Mouse (Mus musculus): ENCODE data around the gene Wasf3. TPM values are rescaled to one million over a fixed set of nuclear protein-coding genes. Genes with fewer than 3 reads are reported as not detected.
A peak's percentile ranks its signal among the peaks of the same experiment; 100 is the strongest.

Wasf3 gene
- 0.98 and 1.3 TPM in 2 replicates for polyA plus RNA-seq (2012; rRNA removed)

GRCm38 (mm10) chr5:146384935-146385591 is at the start of gene Wasf3:
TSS of gene Wasf3 (plus strand) at chr5:146384985.
- WGBS = 3% methylated on average over 66 of the region's 66 CpGs
- DNase-seq (ENCODE audit: low read depth, low spot score) = no peak

GRCm38 (mm10) chr5:146338064-146338463 is 46.7 kb upstream of the Wasf3 start:
- 67% methylated on average over 9 of the region's 9 CpGs for WGBS
- DNase-seq (ENCODE audit: low read depth, low spot score) = no peak

- DNase-seq (ENCODE audit: low read depth, low spot score) = no peak
- WGBS = 50% methylated on average over 4 of the region's 4 CpGs
Observed at GRCm38 (mm10) chr5:146340037-146340436, 44.7 kb upstream of the Wasf3 start.

GRCm38 (mm10) chr5:146344911-146345686 is 39.7 kb upstream of the Wasf3 start:
- 89% methylated on average over 12 of the region's 12 CpGs for WGBS
- DNase-seq (ENCODE audit: low read depth, low spot score) = no peak

- WGBS = 64% methylated on average over 6 of the region's 6 CpGs
- no peak for DNase-seq (ENCODE audit: low read depth, low spot score)
Observed at GRCm38 (mm10) chr5:146347081-146347480, 37.7 kb upstream of the Wasf3 start.

GRCm38 (mm10) chr5:146349183-146349582 is 35.6 kb upstream of the Wasf3 start:
- DNase-seq (ENCODE audit: low read depth, low spot score) = no peak
- WGBS = 68% methylated on average over 3 of the region's 3 CpGs

- WGBS = 82% methylated on average over 11 of the region's 11 CpGs
- DNase-seq (ENCODE audit: low read depth, low spot score) = no peak
Observed at GRCm38 (mm10) chr5:146350784-146351183, 34.0 kb upstream of the Wasf3 start.

GRCm38 (mm10) chr5:146352006-146352405 is 32.8 kb upstream of the Wasf3 start:
- WGBS = 85% methylated on average over 7 of the region's 7 CpGs
- DNase-seq (ENCODE audit: low read depth, low spot score) = no peak

- WGBS = 24% methylated on average over 10 of the region's 10 CpGs
- peak; percentile 1 for DNase-seq (ENCODE audit: low read depth, low spot score)
Observed at GRCm38 (mm10) chr5:146360386-146360785, 24.4 kb upstream of the Wasf3 start.

- no peak for DNase-seq (ENCODE audit: low read depth, low spot score)
Observed at GRCm38 (mm10) chr5:146362711-146363110, 22.1 kb upstream of the Wasf3 start.

GRCm38 (mm10) chr5:146368356-146368755 is 16.4 kb upstream of the Wasf3 start:
- 52% methylated on average over 2 of the region's 2 CpGs for WGBS
- no peak for DNase-seq (ENCODE audit: low read depth, low spot score)

More at GRCm38 (mm10) chr5:146362711-146363110, 22.1 kb upstream of the Wasf3 start:
- WGBS = 86% methylated on average over 9 of the region's 9 CpGs

- no peak for DNase-seq (ENCODE audit: low read depth, low spot score)
- WGBS = 85% methylated on average over 13 of the region's 13 CpGs
Observed at GRCm38 (mm10) chr5:146368971-146369370, 15.8 kb upstream of the Wasf3 start.

GRCm38 (mm10) chr5:146370794-146371193 is 14.0 kb upstream of the Wasf3 start:
- WGBS = 80% methylated on average over 8 of the region's 8 CpGs
- DNase-seq (ENCODE audit: low read depth, low spot score) = no peak

- no peak for DNase-seq (ENCODE audit: low read depth, low spot score)
- 87% methylated on average over 11 of the region's 11 CpGs for WGBS
Observed at GRCm38 (mm10) chr5:146373238-146373637, 11.5 kb upstream of the Wasf3 start.

GRCm38 (mm10) chr5:146376601-146377000 is 8.2 kb upstream of the Wasf3 start:
- no peak for DNase-seq (ENCODE audit: low read depth, low spot score)
- 80% methylated on average over 4 of the region's 4 CpGs for WGBS

- 78% methylated on average over 8 of the region's 8 CpGs for WGBS
- no peak for DNase-seq (ENCODE audit: low read depth, low spot score)
Observed at GRCm38 (mm10) chr5:146380041-146380440, 4.7 kb upstream of the Wasf3 start.

GRCm38 (mm10) chr5:146382268-146382667 is 2.5 kb upstream of the Wasf3 start:
- DNase-seq (ENCODE audit: low read depth, low spot score) = no peak
- 80% methylated on average over 3 of the region's 3 CpGs for WGBS

- WGBS = 73% methylated on average over 6 of the region's 6 CpGs
- no peak for DNase-seq (ENCODE audit: low read depth, low spot score)
Observed at GRCm38 (mm10) chr5:146383401-146383800, 1.4 kb upstream of the Wasf3 start.

- no peak for DNase-seq (ENCODE audit: low read depth, low spot score)
- WGBS = 42% methylated on average over 13 of the region's 13 CpGs
Observed at GRCm38 (mm10) chr5:146385989-146386388, 1.2 kb downstream of the Wasf3 start.

- DNase-seq (ENCODE audit: low read depth, low spot score) = no peak
Observed at GRCm38 (mm10) chr5:146386906-146387305, 2.1 kb downstream of the Wasf3 start.

GRCm38 (mm10) chr5:146394563-146394962 is 9.8 kb downstream of the Wasf3 start:
- DNase-seq (ENCODE audit: low read depth, low spot score) = no peak
- WGBS = 82% methylated on average over 7 of the region's 7 CpGs

More at GRCm38 (mm10) chr5:146386906-146387305, 2.1 kb downstream of the Wasf3 start:
- WGBS = 90% methylated on average over 4 of the region's 4 CpGs
